Comparison of ENCODE assay signal across 23 mouse cellular contexts in the genomic region with DNA sequence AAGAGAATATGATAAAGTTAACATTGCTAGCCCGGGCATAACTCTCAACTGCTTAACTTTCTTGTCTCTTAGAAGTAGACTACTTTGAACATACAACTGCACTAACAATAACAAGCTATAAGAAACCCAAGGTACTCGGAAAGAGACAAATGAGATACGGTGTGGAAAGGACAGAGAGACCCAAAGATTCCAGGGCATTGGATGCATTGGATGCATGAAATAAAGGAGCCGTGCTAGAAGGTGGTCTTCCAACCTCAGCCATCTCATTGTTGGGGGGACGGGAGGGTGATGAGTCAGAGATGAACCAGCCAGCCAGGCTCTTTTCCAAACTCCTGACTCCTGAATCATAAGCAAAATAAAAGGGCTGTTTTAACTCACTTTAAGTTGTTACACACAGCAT. TPM values are rescaled to one million over a fixed set of nuclear protein-coding genes. Genes with fewer than 3 reads are reported as not detected.
DNase-seq lines count a peak whose midpoint lies in the region; ATAC-seq and TF ChIP-seq lines count a peak whose summit lies in the region.
"Had no signal": no experiment of that assay in that cellular context is flagged by ENCODE, and none has a peak within 500 bp of the region (broad histone marks: within the 10 kb centered on the region; RNA-seq: fewer than 3 reads in every experiment).

No protein-coding gene starts in this region.

- no peaks in the 10 kb centered on the region for H3K27me3 ChIP-seq in lung, embryonic 16.5 days (ENCODE audit: control insufficient read depth, insufficient read depth, low read depth, low read length)
- H3K27me3 ChIP-seq in midbrain, embryonic 14.5 days (ENCODE audit: control insufficient read depth, insufficient read depth, low read length), result no peaks in the 10 kb centered on the region
- H3K27me3 ChIP-seq: embryonic facial prominence, embryonic 15.5 days; forebrain, embryonic 12.5 days; heart, embryonic 13.5 days; hindbrain, embryonic 12.5 days; Patski had no signal

- TF ChIP-seq CTCF in embryonic fibroblast, embryonic 13.5 days (IDR thresholded peaks at IDR 0.05; ENCODE audit: borderline replicate concordance, insufficient read depth, low read length), result no peak

- H3K9ac ChIP-seq in lung, embryonic 16.5 days (ENCODE audit: low read length), result no peak overlapping the region
- H3K9ac ChIP-seq in midbrain, embryonic 14.5 days (replicated peaks; ENCODE audit: low read length), result no peak overlapping the region
- H3K9ac ChIP-seq: embryonic facial prominence, embryonic 15.5 days; forebrain, embryonic 12.5 days; forebrain, postnatal 0 days; heart, embryonic 13.5 days; hindbrain, embryonic 12.5 days had no signal

- H3K4me1 ChIP-seq in lung, embryonic 16.5 days (replicated peaks; ENCODE audit: control insufficient read depth, insufficient read depth, low read length), result peaks cover 48% of the 10 kb centered on the region
- peaks cover 24% of the 10 kb centered on the region for H3K4me1 ChIP-seq in embryonic fibroblast, embryonic 13.5 days (ENCODE audit: control insufficient read depth, insufficient read depth, low read length)
- peaks cover 16% of the 10 kb centered on the region for H3K4me1 ChIP-seq in midbrain, embryonic 14.5 days (ENCODE audit: control insufficient read depth, insufficient read depth, low read length)

- no peaks in the 10 kb centered on the region for H3K9me3 ChIP-seq in lung, embryonic 16.5 days (ENCODE audit: control insufficient read depth, low read length)
- H3K9me3 ChIP-seq in midbrain, embryonic 14.5 days (ENCODE audit: control insufficient read depth, low read length), result no peaks in the 10 kb centered on the region
- H3K9me3 ChIP-seq: embryonic facial prominence, embryonic 15.5 days; forebrain, embryonic 12.5 days; G1E; heart, embryonic 13.5 days; hindbrain, embryonic 12.5 days had no signal

- WGBS in lung, embryonic 16.5 days, result 84% methylated on average over 5 of the region's 5 CpGs
- 89% methylated on average over 5 of the region's 5 CpGs for WGBS in midbrain, embryonic 14.5 days

- H3K4me3 ChIP-seq in lung, embryonic 16.5 days (ENCODE audit: low read length), result no peak overlapping the region
- H3K4me3 ChIP-seq in embryonic fibroblast, embryonic 13.5 days (ENCODE audit: insufficient read depth, low read length), result no peak overlapping the region
- H3K4me3 ChIP-seq in midbrain, embryonic 14.5 days (replicated peaks; ENCODE audit: low read depth, low read length), result no peak overlapping the region
- H3K4me3 ChIP-seq: embryonic facial prominence, embryonic 15.5 days; forebrain, embryonic 12.5 days; heart, embryonic 13.5 days; hindbrain, embryonic 12.5 days had no signal

- no peak overlapping the region for H3K4me2 ChIP-seq in lung, embryonic 16.5 days (ENCODE audit: low read depth, low read length)
- no peak overlapping the region for H3K4me2 ChIP-seq in midbrain, embryonic 14.5 days (ENCODE audit: low read length)
- H3K4me2 ChIP-seq: embryonic facial prominence, embryonic 15.5 days; forebrain, embryonic 12.5 days; heart, embryonic 13.5 days; hindbrain, embryonic 12.5 days had no signal

- ATAC-seq in lung, embryonic 16.5 days (ENCODE audit: low read depth), result no peak
- no peak for ATAC-seq in midbrain, embryonic 14.5 days (ENCODE audit: low FRiP score, low TSS enrichment)
- ATAC-seq: activated CD4-positive, CD25-positive, alpha-beta regulatory T cell, adult 4 months; CD4-positive, CD25-positive, alpha-beta regulatory T cell, adult 4 months; forebrain, postnatal 0 days; hindbrain, postnatal 0 days; Patski had no signal

- peak; percentile 46 to 75 for DNase-seq in adrenal gland, adult (ENCODE audit: inconsistent age in 2 of 2, low spot score in 1 of 2)
- DNase-seq in adrenal gland, postnatal 10 days, result no peak
- DNase-seq in lung, postnatal 14 days, result no peak
- no peak for DNase-seq in midbrain, embryonic 14.5 days
- no peak for DNase-seq in gastrocnemius, postnatal 4 days (ENCODE audit: low spot score in 2 of 2)
- DNase-seq: adrenal gland, postnatal 14 days; cerebellum, adult 2 months; cerebellum, postnatal 10 days; forebrain, postnatal 0 days; gastrocnemius, postnatal 14 days; heart, postnatal 4 days; kidney, adult 18-20 months had no signal

- no peaks in the 10 kb centered on the region for H3K36me3 ChIP-seq in lung, embryonic 16.5 days (ENCODE audit: control insufficient read depth, insufficient read depth, low read length)
- no peaks in the 10 kb centered on the region for H3K36me3 ChIP-seq in midbrain, embryonic 14.5 days (ENCODE audit: control insufficient read depth, insufficient read depth, low read length)
- H3K36me3 ChIP-seq: embryonic facial prominence, embryonic 15.5 days; forebrain, embryonic 12.5 days; heart, embryonic 13.5 days; hindbrain, embryonic 12.5 days had no signal

- H3K27ac ChIP-seq in lung, embryonic 16.5 days (ENCODE audit: low read length), result 0 out of 2 replicates have a peak overlapping the region, but pooled peaks have one; percentile 20
- peak overlapping the region; percentile 97 for H3K27ac ChIP-seq in embryonic fibroblast, embryonic 13.5 days (ENCODE audit: insufficient read depth, low read length)
- H3K27ac ChIP-seq in midbrain, embryonic 14.5 days (replicated peaks; ENCODE audit: low read depth, low read length), result no peak overlapping the region
- H3K27ac ChIP-seq: embryonic facial prominence, embryonic 15.5 days; forebrain, embryonic 12.5 days; heart, embryonic 13.5 days; hindbrain, embryonic 12.5 days; hindbrain, postnatal 0 days had no signal

- TF ChIP-seq POLR2A in embryonic fibroblast, embryonic 13.5 days (IDR thresholded peaks at IDR 0.05; ENCODE audit: low read depth, low read length), result no peak

RNA-seq across cellular contexts. Expression of gene Acap2, which starts 11.8 kb away (rescaled TPM):
- total RNA-seq in adrenal gland, postnatal 10 days (2021), result 10 to 100 TPM; 39.0 to 39.1 TPM
- 26.8 and 27.3 TPM in 2 replicates for polyA plus RNA-seq in lung, embryonic 16.5 days (2015; fragmentation: Nextera tagmentation; extraction: Ambion mirVana)
- polyA plus RNA-seq in embryonic fibroblast, embryonic 13.5 days (2011; ENCODE audit: insufficient read length, low read depth, missing spikeins), result 54.8 and 59.7 TPM in 2 replicates
- polyA plus RNA-seq in midbrain, embryonic 14.5 days (2014; fragmentation: Nextera tagmentation; extraction: Ambion mirVana), result 13.9 and 18.6 TPM in 2 replicates
- total RNA-seq in gastrocnemius, postnatal 4 days (2021), result 10 to 100 TPM; 30.5 to 34.3 TPM

Comparison
In these comparisons a context has a peak if more than half of its experiments do, and no peak if none do; other contexts are left out.
1. DNase-seq: peak in adrenal gland, adult (2 of 2); none in adrenal gland, postnatal 10 days (single experiment), lung, postnatal 14 days (single experiment), midbrain, embryonic 14.5 days (single experiment) and gastrocnemius, postnatal 4 days (0 of 2).